Mouse (Mus musculus): ENCODE data around the gene Acap2. TPM values are rescaled to one million over a fixed set of nuclear protein-coding genes. Genes with fewer than 3 reads are reported as not detected.
A peak's percentile ranks its signal among the peaks of the same experiment; 100 is the strongest.

Acap2 gene
- polyA plus RNA-seq, 1 experiment from 2014 or later, result 24.6 TPM

GRCm38 (mm10) chr16:31135519-31135918 is 65.5 kb downstream of the Acap2 start:
- H3K4me2 ChIP-seq (replicated peaks), result no peak overlapping the region
- H3K4me1 ChIP-seq, result peaks cover 8% of the 10 kb centered on the region; the same call in 1 of the 2 replicates
- no peak overlapping the region for H3K4me3 ChIP-seq
- H3K27me3 ChIP-seq, result no peaks in the 10 kb centered on the region
- H3K9ac ChIP-seq, result no peak overlapping the region
- H3K36me3 ChIP-seq, result 0 out of 2 replicates have a peak, but pooled peaks cover 14% of the 10 kb centered on the region
- no peaks in the 10 kb centered on the region for H3K9me3 ChIP-seq
- H3K27ac ChIP-seq, result peak overlapping the region; percentile 30; the same call in 1 of the 2 replicates
- WGBS, result 38% methylated on average over 8 of the region's 8 CpGs
- no peak for ATAC-seq (ENCODE audit: insufficient number of reproducible peaks, insufficient read depth, low FRiP score, low TSS enrichment)

- H3K9me3 ChIP-seq, result no peaks in the 10 kb centered on the region
- no peak overlapping the region for H3K4me2 ChIP-seq (replicated peaks)
- H3K4me3 ChIP-seq, result no peak overlapping the region
- 25% methylated on average over 5 of the region's 5 CpGs for WGBS
- ATAC-seq (ENCODE audit: insufficient number of reproducible peaks, insufficient read depth, low FRiP score, low TSS enrichment), result no peak
- peaks cover 8% of the 10 kb centered on the region; the same call in 1 of the 2 replicates for H3K4me1 ChIP-seq
- H3K9ac ChIP-seq, result no peak overlapping the region
- H3K27me3 ChIP-seq, result no peaks in the 10 kb centered on the region
- H3K36me3 ChIP-seq, result 0 out of 2 replicates have a peak, but pooled peaks cover 4% of the 10 kb centered on the region
- H3K27ac ChIP-seq, result no peak overlapping the region
These were observed 69.5 kb downstream of the Acap2 start for GRCm38 (mm10) chr16:31131531-31131930.

GRCm38 (mm10) chr16:31128116-31128515 is 72.9 kb downstream of the Acap2 start:
- no peaks in the 10 kb centered on the region for H3K27me3 ChIP-seq
- 0 out of 2 replicates have a peak, but pooled peaks cover 2% of the 10 kb centered on the region for H3K4me1 ChIP-seq
- no peak overlapping the region for H3K4me2 ChIP-seq (replicated peaks)
- no peak overlapping the region for H3K27ac ChIP-seq
- H3K9me3 ChIP-seq, result no peaks in the 10 kb centered on the region
- WGBS, result 85% methylated on average over 5 of the region's 5 CpGs
- H3K4me3 ChIP-seq, result no peak overlapping the region
- no peak for ATAC-seq (ENCODE audit: insufficient number of reproducible peaks, insufficient read depth, low FRiP score, low TSS enrichment)
- H3K9ac ChIP-seq, result no peak overlapping the region
- H3K36me3 ChIP-seq, result no peaks in the 10 kb centered on the region; the same call in 1 of the 2 replicates

GRCm38 (mm10) chr16:31124991-31125390 is 76.1 kb downstream of the Acap2 start:
- 45% methylated on average over 5 of the region's 5 CpGs for WGBS
- no peak overlapping the region for H3K27ac ChIP-seq

GRCm38 (mm10) chr16:31121612-31122011 is 79.4 kb downstream of the Acap2 start:
- no peak for ATAC-seq (ENCODE audit: insufficient number of reproducible peaks, insufficient read depth, low FRiP score, low TSS enrichment)
- Histone ChIP-seq H3K4me1 (no peaks in the 10 kb centered on the region), H3K4me2 (replicated peaks) (no peak overlapping the region), H3K27me3 (no peaks in the 10 kb centered on the region), H3K4me3 (no peak overlapping the region), H3K9me3 (no peaks in the 10 kb centered on the region), H3K27ac (no peak overlapping the region), H3K36me3 (no peaks in the 10 kb centered on the region; the same call in 1 of the 2 replicates), H3K9ac (no peak overlapping the region)
- WGBS, result 97% methylated on average over 6 of the region's 6 CpGs

More at GRCm38 (mm10) chr16:31124991-31125390, 76.1 kb downstream of the Acap2 start:
- no peaks in the 10 kb centered on the region for H3K9me3 ChIP-seq
- no peaks in the 10 kb centered on the region; the same call in 1 of the 2 replicates for H3K36me3 ChIP-seq
- no peak for ATAC-seq (ENCODE audit: insufficient number of reproducible peaks, insufficient read depth, low FRiP score, low TSS enrichment)
- no peaks in the 10 kb centered on the region for H3K4me1 ChIP-seq
- H3K4me3 ChIP-seq, result no peak overlapping the region
- H3K4me2 ChIP-seq (replicated peaks), result no peak overlapping the region
- no peaks in the 10 kb centered on the region for H3K27me3 ChIP-seq
- no peak overlapping the region for H3K9ac ChIP-seq

- Histone ChIP-seq H3K4me3 (no peak overlapping the region), H3K9me3 (no peaks in the 10 kb centered on the region), H3K4me1 (no peaks in the 10 kb centered on the region), H3K27me3 (no peaks in the 10 kb centered on the region), H3K36me3 (peaks cover 30% of the 10 kb centered on the region), H3K27ac (no peak overlapping the region), H3K9ac (no peak overlapping the region), H3K4me2 (replicated peaks) (no peak overlapping the region)
- ATAC-seq (ENCODE audit: insufficient number of reproducible peaks, insufficient read depth, low FRiP score, low TSS enrichment), result no peak
These were observed 87.4 kb downstream of the Acap2 start for GRCm38 (mm10) chr16:31113596-31113995.

- Histone ChIP-seq H3K27ac (no peak overlapping the region), H3K27me3 (no peaks in the 10 kb centered on the region), H3K4me2 (replicated peaks) (no peak overlapping the region), H3K4me1 (no peaks in the 10 kb centered on the region), H3K4me3 (no peak overlapping the region), H3K9me3 (no peaks in the 10 kb centered on the region), H3K36me3 (peaks cover 34% of the 10 kb centered on the region), H3K9ac (no peak overlapping the region)
- WGBS, result 74% methylated on average over 2 of the region's 2 CpGs
- no peak for ATAC-seq (ENCODE audit: insufficient number of reproducible peaks, insufficient read depth, low FRiP score, low TSS enrichment)
These were observed 99.7 kb downstream of the Acap2 start for GRCm38 (mm10) chr16:31101352-31101751.

GRCm38 (mm10) chr16:31099906-31100305 is 101.1 kb downstream of the Acap2 start:
- Histone ChIP-seq H3K4me1 (no peaks in the 10 kb centered on the region), H3K27me3 (no peaks in the 10 kb centered on the region), H3K4me2 (replicated peaks) (no peak overlapping the region), H3K36me3 (peaks cover 32% of the 10 kb centered on the region), H3K9ac (no peak overlapping the region), H3K4me3 (no peak overlapping the region), H3K27ac (no peak overlapping the region), H3K9me3 (no peaks in the 10 kb centered on the region)
- WGBS, result 84% methylated on average over 1 of the region's 1 CpGs
- no peak for ATAC-seq (ENCODE audit: insufficient number of reproducible peaks, insufficient read depth, low FRiP score, low TSS enrichment)

GRCm38 (mm10) chr16:31094036-31094435 is 107.0 kb downstream of the Acap2 start:
- H3K9ac ChIP-seq, result no peak overlapping the region
- no peak overlapping the region for H3K4me2 ChIP-seq (replicated peaks)
- H3K9me3 ChIP-seq, result no peaks in the 10 kb centered on the region
- H3K4me1 ChIP-seq, result no peaks in the 10 kb centered on the region
- H3K4me3 ChIP-seq, result no peak overlapping the region
- no peaks in the 10 kb centered on the region for H3K36me3 ChIP-seq
- no peaks in the 10 kb centered on the region for H3K27me3 ChIP-seq
- WGBS, result 83% methylated on average over 6 of the region's 6 CpGs
- ATAC-seq (ENCODE audit: insufficient number of reproducible peaks, insufficient read depth, low FRiP score, low TSS enrichment), result no peak
- H3K27ac ChIP-seq, result no peak overlapping the region

GRCm38 (mm10) chr16:31093186-31093585 is 107.9 kb downstream of the Acap2 start:
- H3K9me3 ChIP-seq, result no peaks in the 10 kb centered on the region
- no peaks in the 10 kb centered on the region for H3K27me3 ChIP-seq
- no peak overlapping the region for H3K4me2 ChIP-seq (replicated peaks)
- ATAC-seq (ENCODE audit: insufficient number of reproducible peaks, insufficient read depth, low FRiP score, low TSS enrichment), result no peak
- 56% methylated on average over 9 of the region's 9 CpGs for WGBS
- no peak overlapping the region for H3K4me3 ChIP-seq
- H3K27ac ChIP-seq, result no peak overlapping the region
- H3K9ac ChIP-seq, result no peak overlapping the region
- H3K36me3 ChIP-seq, result no peaks in the 10 kb centered on the region
- no peaks in the 10 kb centered on the region for H3K4me1 ChIP-seq

GRCm38 (mm10) chr16:31081891-31082290 is 119.2 kb downstream of the Acap2 start:
- ATAC-seq (ENCODE audit: insufficient number of reproducible peaks, insufficient read depth, low FRiP score, low TSS enrichment), result no peak
- Histone ChIP-seq H3K27me3 (no peaks in the 10 kb centered on the region), H3K4me3 (peak overlapping the region; percentile 80; the same call in 1 of the 2 replicates), H3K9ac (no peak overlapping the region), H3K9me3 (no peaks in the 10 kb centered on the region), H3K4me2 (replicated peaks) (peak overlapping the region; percentile 96), H3K27ac (no peak overlapping the region), H3K4me1 (peaks cover 10% of the 10 kb centered on the region), H3K36me3 (no peaks in the 10 kb centered on the region)
- WGBS, result 71% methylated on average over 6 of the region's 6 CpGs

GRCm38 (mm10) chr16:31081125-31081664 is 119.8 kb downstream of the Acap2 start, which contains the start of gene Xxylt1:
Xxylt1 (minus strand) TSS chr16:31081432.
- Histone ChIP-seq H3K9ac (peak within 1 kb of the TSS; percentile 79), H3K9me3 (no peaks in the 10 kb centered on the region), H3K4me2 (replicated peaks) (peak within 1 kb of the TSS; percentile 96), H3K4me3 (peak within 1 kb of the TSS; percentile 80), H3K27ac (peak within 1 kb of the TSS; percentile 92), H3K36me3 (no peaks in the 10 kb centered on the region), H3K4me1 (peaks cover 10% of the 10 kb centered on the region), H3K27me3 (no peaks in the 10 kb centered on the region)
- ATAC-seq (ENCODE audit: insufficient number of reproducible peaks, insufficient read depth, low FRiP score, low TSS enrichment), result peak; percentile 97
- 0% methylated on average over 54 of the region's 54 CpGs for WGBS

Measured in embryonic facial prominence, embryonic 12.5 days (tissue).